Mouse (Mus musculus): ENCODE data around the gene Tspyl4. TPM values are rescaled to one million over a fixed set of nuclear protein-coding genes. Genes with fewer than 3 reads are reported as not detected.
"Not testable (repeated sequence)": the region's sequence is repeated elsewhere in the genome, so short reads cannot be mapped to it uniquely, and the experiment has no call there.

Tspyl4 gene
- polyA plus RNA-seq (2012; rRNA removed) (13.4 and 13.8 TPM in 2 replicates), polyA plus RNA-seq (2014; fragmentation: Nextera tagmentation; extraction: Ambion mirVana) (7.5 and 11.6 TPM in 2 replicates)

GRCm38 (mm10) chr10:34297299-34297979, at the start of gene Tspyl4:
Tspyl4 (plus strand) TSS chr10:34297442.
- TF ChIP-seq POLR2A (IDR thresholded peaks at IDR 0.05; ENCODE audit: borderline replicate concordance, extremely low read depth, insufficient read depth, insufficient read length): peak; percentile 49; the same call in 1 of the 2 replicates
- H3K27me3 ChIP-seq (ENCODE audit: control insufficient read depth, insufficient read depth, low read length): no peaks in the 10 kb centered on the region
- WGBS: under 1% methylated on average over 38 of the region's 38 CpGs
- no peaks in the 10 kb centered on the region for H3K9me3 ChIP-seq (ENCODE audit: control insufficient read depth, low read length)
- DNase-seq (ENCODE audit: low spot score): peak; percentile 98
- peaks cover 22% of the 10 kb centered on the region for H3K4me1 ChIP-seq (ENCODE audit: control insufficient read depth, insufficient read depth, low read length)
- peak within 1 kb of the TSS; percentile 84 for H3K4me2 ChIP-seq (replicated peaks; ENCODE audit: low read depth, low read length, severe bottlenecking)
- H3K36me3 ChIP-seq (ENCODE audit: control insufficient read depth, insufficient read depth, low read length): 0 out of 2 replicates have a peak, but pooled peaks cover 3% of the 10 kb centered on the region
- peak within 1 kb of the TSS; percentile 73 for H3K9ac ChIP-seq (ENCODE audit: low read depth, low read length, severe bottlenecking)
- H3K27ac ChIP-seq (replicated peaks; ENCODE audit: low read depth, low read length): peak within 1 kb of the TSS; percentile 87
- ATAC-seq (ENCODE audit: low FRiP score, low read depth): peak; percentile 97
- H3K4me3 ChIP-seq (replicated peaks; ENCODE audit: low read length): peak within 1 kb of the TSS; percentile 76

- 0 out of 2 replicates have a peak, but pooled peaks cover 9% of the 10 kb centered on the region for H3K4me1 ChIP-seq (ENCODE audit: control insufficient read depth, insufficient read depth, low read length)
- H3K27ac ChIP-seq (replicated peaks; ENCODE audit: low read depth, low read length): no peak overlapping the region
- H3K9ac ChIP-seq (ENCODE audit: low read depth, low read length, severe bottlenecking): no peak overlapping the region
- peak; percentile 40 for DNase-seq (ENCODE audit: low spot score)
- H3K36me3 ChIP-seq (ENCODE audit: control insufficient read depth, insufficient read depth, low read length): no peaks in the 10 kb centered on the region
- no peaks in the 10 kb centered on the region for H3K27me3 ChIP-seq (ENCODE audit: control insufficient read depth, insufficient read depth, low read length)
- no peak for ATAC-seq (ENCODE audit: low FRiP score, low read depth)
- H3K4me2 ChIP-seq (replicated peaks; ENCODE audit: low read depth, low read length, severe bottlenecking): no peak overlapping the region
- TF ChIP-seq POLR2A (IDR thresholded peaks at IDR 0.05; ENCODE audit: borderline replicate concordance, extremely low read depth, insufficient read depth, insufficient read length): no peak
- WGBS: 23% methylated on average over 3 of the region's 3 CpGs
- no peaks in the 10 kb centered on the region for H3K9me3 ChIP-seq (ENCODE audit: control insufficient read depth, low read length)
- H3K4me3 ChIP-seq (replicated peaks; ENCODE audit: low read length): no peak overlapping the region
Measured at GRCm38 (mm10) chr10:34247757-34248156, 49.5 kb upstream of the Tspyl4 start.

- Histone ChIP-seq H3K9me3 (ENCODE audit: control insufficient read depth, low read length) (no peaks in the 10 kb centered on the region), H3K27ac (replicated peaks; ENCODE audit: low read depth, low read length) (no peak overlapping the region), H3K4me3 (replicated peaks; ENCODE audit: low read length) (no peak overlapping the region), H3K4me2 (replicated peaks; ENCODE audit: low read depth, low read length, severe bottlenecking) (no peak overlapping the region), H3K9ac (ENCODE audit: low read depth, low read length, severe bottlenecking) (no peak overlapping the region), H3K4me1 (ENCODE audit: control insufficient read depth, insufficient read depth, low read length) (0 out of 2 replicates have a peak, but pooled peaks cover 9% of the 10 kb centered on the region), H3K27me3 (ENCODE audit: control insufficient read depth, insufficient read depth, low read length) (no peaks in the 10 kb centered on the region), H3K36me3 (ENCODE audit: control insufficient read depth, insufficient read depth, low read length) (no peaks in the 10 kb centered on the region)
- no peak for TF ChIP-seq POLR2A (IDR thresholded peaks at IDR 0.05; ENCODE audit: borderline replicate concordance, extremely low read depth, insufficient read depth, insufficient read length)
- no peak for ATAC-seq (ENCODE audit: low FRiP score, low read depth)
- no peak for DNase-seq (ENCODE audit: low spot score)
- 64% methylated on average over 2 of the region's 2 CpGs for WGBS
Measured at GRCm38 (mm10) chr10:34249594-34249993, 47.6 kb upstream of the Tspyl4 start.

- not testable (repeated sequence) for H3K4me3 ChIP-seq (replicated peaks; ENCODE audit: low read length); H3K9me3 ChIP-seq (ENCODE audit: control insufficient read depth, low read length); H3K36me3 ChIP-seq (ENCODE audit: control insufficient read depth, insufficient read depth, low read length); ATAC-seq (ENCODE audit: low FRiP score, low read depth); DNase-seq (ENCODE audit: low spot score); H3K27ac ChIP-seq (replicated peaks; ENCODE audit: low read depth, low read length); H3K4me2 ChIP-seq (replicated peaks; ENCODE audit: low read depth, low read length, severe bottlenecking); H3K27me3 ChIP-seq (ENCODE audit: control insufficient read depth, insufficient read depth, low read length); H3K9ac ChIP-seq (ENCODE audit: low read depth, low read length, severe bottlenecking); H3K4me1 ChIP-seq (ENCODE audit: control insufficient read depth, insufficient read depth, low read length)
- WGBS: 88% methylated on average over 9 of the region's 9 CpGs
Measured at GRCm38 (mm10) chr10:34252833-34253232, 44.4 kb upstream of the Tspyl4 start.

GRCm38 (mm10) chr10:34265106-34265505, 32.1 kb upstream of the Tspyl4 start:
- ATAC-seq (ENCODE audit: low FRiP score, low read depth) (no peak), DNase-seq (ENCODE audit: low spot score) (no peak)
- no peak overlapping the region for H3K4me3 ChIP-seq (replicated peaks; ENCODE audit: low read length)
- H3K27ac ChIP-seq (replicated peaks; ENCODE audit: low read depth, low read length): no peak overlapping the region
- no peak overlapping the region for H3K4me2 ChIP-seq (replicated peaks; ENCODE audit: low read depth, low read length, severe bottlenecking)
- H3K36me3 ChIP-seq (ENCODE audit: control insufficient read depth, insufficient read depth, low read length): no peaks in the 10 kb centered on the region
- no peaks in the 10 kb centered on the region for H3K9me3 ChIP-seq (ENCODE audit: control insufficient read depth, low read length)
- no peak for TF ChIP-seq POLR2A (IDR thresholded peaks at IDR 0.05; ENCODE audit: borderline replicate concordance, extremely low read depth, insufficient read depth, insufficient read length)
- H3K27me3 ChIP-seq (ENCODE audit: control insufficient read depth, insufficient read depth, low read length): no peaks in the 10 kb centered on the region
- 81% methylated on average over 4 of the region's 4 CpGs for WGBS
- no peaks in the 10 kb centered on the region for H3K4me1 ChIP-seq (ENCODE audit: control insufficient read depth, insufficient read depth, low read length)
- no peak overlapping the region for H3K9ac ChIP-seq (ENCODE audit: low read depth, low read length, severe bottlenecking)

Measured in limb, embryonic 14.5 days (tissue).